ENCODE assay signal across 18 mouse cellular contexts in genomic region chr9:45142686-45143085, GRCm38 (mm10). TPM values are rescaled to one million over a fixed set of nuclear protein-coding genes. Genes with fewer than 3 reads are reported as not detected.
"Had no signal": no experiment of that assay in that cellular context is flagged by ENCODE, and none has a peak within 500 bp of the region (broad histone marks: within the 10 kb centered on the region; RNA-seq: fewer than 3 reads in every experiment).

No protein-coding gene starts in this region.

- ATAC-seq: intestine, embryonic 15.5 days had no signal

- H3K27ac ChIP-seq: intestine, embryonic 15.5 days; layer of hippocampus, adult 2 months; left cerebral cortex, adult 2 months; midbrain, embryonic 10.5 days; neural tube, embryonic 15.5 days; stomach, postnatal 0 days had no signal

- H3K36me3 ChIP-seq: intestine, embryonic 15.5 days; limb, embryonic 10.5 days; midbrain, embryonic 10.5 days; neural tube, embryonic 15.5 days had no signal

- H3K4me3 ChIP-seq: intestine, embryonic 15.5 days; layer of hippocampus, adult 2 months; left cerebral cortex, adult 2 months; limb, embryonic 10.5 days; midbrain, embryonic 10.5 days; myocyte; neural tube, embryonic 15.5 days had no signal

- H3K9me3 ChIP-seq: intestine, embryonic 15.5 days; limb, embryonic 10.5 days; midbrain, embryonic 10.5 days; neural tube, embryonic 15.5 days had no signal

- H3K9ac ChIP-seq: intestine, embryonic 15.5 days; lung, embryonic 14.5 days; neural tube, embryonic 15.5 days had no signal

- H3K4me2 ChIP-seq: intestine, embryonic 15.5 days; liver, embryonic 11.5 days; lung, embryonic 14.5 days; neural tube, embryonic 15.5 days had no signal

- DNase-seq: lung, embryonic 14.5 days; lung, postnatal 10 days; lung, postnatal 4 days; midbrain, embryonic 14.5 days; right cerebral cortex, adult 18-20 months; right cerebral cortex, postnatal 25 days had no signal

RNA-seq across cellular contexts. Expression of gene Scn4b, which starts 4.5 kb away (rescaled TPM):
- polyA plus RNA-seq: lung, embryonic 14.5 days; myocyte had no signal

RNA-seq across cellular contexts. Expression of gene Scn2b, which starts 25.1 kb away (rescaled TPM):
- polyA plus RNA-seq: myocyte had no signal

RNA-seq across cellular contexts. Expression of gene BC049352, which starts 39.1 kb away (rescaled TPM):
- total RNA-seq: megakaryocyte, adult 5-6 weeks had no signal
- polyA plus RNA-seq: limb, embryonic 10.5 days; limb, embryonic 14.5 days; midbrain, embryonic 10.5 days; midbrain, embryonic 14.5 days; myocyte; neural tube, embryonic 11.5 days; neural tube, embryonic 15.5 days had no signal
